Mouse (Mus musculus): ENCODE data around the gene Cntnap5a. TPM values are rescaled to one million over a fixed set of nuclear protein-coding genes. Genes with fewer than 3 reads are reported as not detected.
"Not testable (repeated sequence)": the region's sequence is repeated elsewhere in the genome, so short reads cannot be mapped to it uniquely, and the experiment has no call there.

The Cntnap5a gene
- polyA plus RNA-seq, 1 experiment from 2014 or later: 0.03 TPM

- ATAC-seq (replicated peaks; ENCODE audit: low FRiP score): no peak
- no peaks in the 10 kb centered on the region for H3K4me1 ChIP-seq (replicated peaks; ENCODE audit: control insufficient read depth, insufficient read depth, low read length)
- 75% methylated on average over 1 of the region's 1 CpGs for WGBS
Measured at GRCm38 (mm10) chr1:116125767-116126166, 441.2 kb downstream of the Cntnap5a start.

GRCm38 (mm10) chr1:116127085-116127484, 442.5 kb downstream of the Cntnap5a start:
- Histone ChIP-seq H3K27ac (ENCODE audit: low read depth, low read length) (no peak overlapping the region), H3K4me3 (ENCODE audit: low read depth, low read length) (no peak overlapping the region), H3K9me3 (ENCODE audit: control insufficient read depth, low read length) (no peaks in the 10 kb centered on the region), H3K4me2 (ENCODE audit: low read depth, low read length, severe bottlenecking) (no peak overlapping the region), H3K4me1 (replicated peaks; ENCODE audit: control insufficient read depth, insufficient read depth, low read length) (no peaks in the 10 kb centered on the region), H3K27me3 (ENCODE audit: control insufficient read depth, insufficient read depth, low read length) (no peaks in the 10 kb centered on the region), H3K9ac (ENCODE audit: low read length) (no peak overlapping the region), H3K36me3 (ENCODE audit: control insufficient read depth, insufficient read depth, low read length) (no peaks in the 10 kb centered on the region)
- 85% methylated on average over 2 of the region's 2 CpGs for whole genome bisulfite sequencing
- DNase-seq (ENCODE audit: low spot score) (no peak), ATAC-seq (replicated peaks; ENCODE audit: low FRiP score) (no peak)

More at GRCm38 (mm10) chr1:116125767-116126166, 441.2 kb downstream of the Cntnap5a start:
- no peak overlapping the region for H3K9ac ChIP-seq (ENCODE audit: low read length)
- no peak overlapping the region for H3K27ac ChIP-seq (ENCODE audit: low read depth, low read length)
- H3K4me3 ChIP-seq (ENCODE audit: low read depth, low read length): no peak overlapping the region
- no peaks in the 10 kb centered on the region for H3K36me3 ChIP-seq (ENCODE audit: control insufficient read depth, insufficient read depth, low read length)
- no peak overlapping the region for H3K4me2 ChIP-seq (ENCODE audit: low read depth, low read length, severe bottlenecking)
- H3K27me3 ChIP-seq (ENCODE audit: control insufficient read depth, insufficient read depth, low read length): no peaks in the 10 kb centered on the region
- no peaks in the 10 kb centered on the region for H3K9me3 ChIP-seq (ENCODE audit: control insufficient read depth, low read length)
- no peak for DNase-seq (ENCODE audit: low spot score)

DNA sequence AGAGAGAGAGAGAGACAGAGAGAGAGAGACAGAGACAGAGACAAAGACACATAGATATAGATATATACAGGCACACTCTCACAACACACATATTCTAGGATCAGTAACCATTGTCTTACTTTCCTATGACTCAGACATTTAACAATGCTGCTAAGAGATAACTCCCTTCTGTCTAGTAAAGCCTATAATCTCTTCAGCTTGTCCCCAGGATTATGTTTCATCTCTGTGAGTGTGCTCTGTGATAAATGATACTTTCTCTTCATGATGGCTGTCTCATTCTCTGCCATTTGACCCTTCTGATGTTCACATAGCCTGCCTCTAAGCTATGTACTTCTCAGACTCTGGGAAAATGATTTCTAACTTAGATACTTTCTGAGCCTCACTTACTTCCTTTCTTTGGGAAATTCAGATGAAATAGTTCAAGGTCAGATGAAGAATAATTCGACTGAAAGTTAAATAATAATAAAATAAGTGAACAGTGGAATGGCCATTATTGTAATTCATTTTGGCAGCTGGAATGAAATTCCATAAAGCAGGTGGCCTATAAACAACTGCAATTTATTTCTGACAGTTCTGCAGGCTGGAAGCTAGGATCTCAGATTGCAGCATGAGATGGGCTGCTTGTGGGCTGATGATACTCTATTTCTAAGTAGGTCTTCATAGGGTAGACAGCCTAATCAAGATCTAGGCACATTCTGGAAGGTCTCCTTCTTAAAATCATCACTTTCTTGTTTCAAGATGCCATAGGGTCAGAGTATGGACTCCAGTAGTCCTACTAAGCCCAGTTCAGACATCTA, 444.1 kb downstream of the Cntnap5a start:
- H3K9me3 ChIP-seq (ENCODE audit: control insufficient read depth, low read length): no peaks in the 10 kb centered on the region
- WGBS: 59% methylated on average over 1 of the region's 1 CpGs
- no peak overlapping the region for H3K4me2 ChIP-seq (ENCODE audit: low read depth, low read length, severe bottlenecking)
- H3K27ac ChIP-seq (ENCODE audit: low read depth, low read length): no peak overlapping the region
- no peak overlapping the region for H3K4me3 ChIP-seq (ENCODE audit: low read depth, low read length)
- DNase-seq (ENCODE audit: low spot score) (no peak), ATAC-seq (replicated peaks; ENCODE audit: low FRiP score) (no peak)
- H3K27me3 ChIP-seq (ENCODE audit: control insufficient read depth, insufficient read depth, low read length): no peaks in the 10 kb centered on the region
- H3K36me3 ChIP-seq (ENCODE audit: control insufficient read depth, insufficient read depth, low read length): no peaks in the 10 kb centered on the region
- H3K4me1 ChIP-seq (replicated peaks; ENCODE audit: control insufficient read depth, insufficient read depth, low read length): no peaks in the 10 kb centered on the region
- no peak overlapping the region for H3K9ac ChIP-seq (ENCODE audit: low read length)

GRCm38 (mm10) chr1:116132471-116132870, 447.9 kb downstream of the Cntnap5a start:
- Histone ChIP-seq H3K4me1 (replicated peaks; ENCODE audit: control insufficient read depth, insufficient read depth, low read length) (no peaks in the 10 kb centered on the region), H3K9me3 (ENCODE audit: control insufficient read depth, low read length) (no peaks in the 10 kb centered on the region), H3K4me2 (ENCODE audit: low read depth, low read length, severe bottlenecking) (no peak overlapping the region), H3K9ac (ENCODE audit: low read length) (no peak overlapping the region), H3K36me3 (ENCODE audit: control insufficient read depth, insufficient read depth, low read length) (no peaks in the 10 kb centered on the region), H3K27ac (ENCODE audit: low read depth, low read length) (no peak overlapping the region), H3K4me3 (ENCODE audit: low read depth, low read length) (no peak overlapping the region), H3K27me3 (ENCODE audit: control insufficient read depth, insufficient read depth, low read length) (no peaks in the 10 kb centered on the region)
- DNase-seq (ENCODE audit: low spot score) (no peak), ATAC-seq (replicated peaks; ENCODE audit: low FRiP score) (no peak)

GRCm38 (mm10) chr1:116149764-116150369, 465.3 kb downstream of the Cntnap5a start:
- Histone ChIP-seq H3K4me1 (replicated peaks; ENCODE audit: control insufficient read depth, insufficient read depth, low read length) (no peaks in the 10 kb centered on the region), H3K9ac (ENCODE audit: low read length) (no peak overlapping the region), H3K36me3 (ENCODE audit: control insufficient read depth, insufficient read depth, low read length) (no peaks in the 10 kb centered on the region), H3K9me3 (ENCODE audit: control insufficient read depth, low read length) (no peaks in the 10 kb centered on the region), H3K27me3 (ENCODE audit: control insufficient read depth, insufficient read depth, low read length) (no peaks in the 10 kb centered on the region), H3K4me3 (ENCODE audit: low read depth, low read length) (no peak overlapping the region), H3K4me2 (ENCODE audit: low read depth, low read length, severe bottlenecking) (no peak overlapping the region), H3K27ac (ENCODE audit: low read depth, low read length) (no peak overlapping the region)
- ATAC-seq (replicated peaks; ENCODE audit: low FRiP score) (no peak), DNase-seq (ENCODE audit: low spot score) (no peak)

DNA sequence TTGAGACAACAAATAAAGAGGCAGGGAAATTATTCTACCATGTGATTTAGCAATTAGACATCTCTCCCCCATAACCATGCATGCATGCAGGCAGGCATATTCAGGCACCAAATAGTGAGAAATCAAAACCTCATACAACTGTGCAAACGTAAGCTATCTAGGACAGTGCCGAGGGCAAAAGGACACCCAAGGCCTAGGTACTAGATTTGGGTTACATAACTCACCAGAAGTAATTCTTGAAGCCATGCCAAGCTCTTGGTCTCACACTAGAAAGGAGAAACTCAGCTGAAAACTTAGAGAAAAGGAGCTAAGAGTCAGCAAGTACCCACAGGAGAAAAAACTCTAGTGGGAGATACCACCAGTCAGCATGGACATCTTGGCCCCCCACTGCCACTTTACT, 499.9 kb downstream of the Cntnap5a start:
- H3K9me3 ChIP-seq (ENCODE audit: control insufficient read depth, low read length): no peaks in the 10 kb centered on the region
- H3K4me2 ChIP-seq (ENCODE audit: low read depth, low read length, severe bottlenecking): no peak overlapping the region
- 91% methylated on average over 2 of the region's 2 CpGs for WGBS
- no peak overlapping the region for H3K4me3 ChIP-seq (ENCODE audit: low read depth, low read length)
- no peaks in the 10 kb centered on the region for H3K4me1 ChIP-seq (replicated peaks; ENCODE audit: control insufficient read depth, insufficient read depth, low read length)
- ATAC-seq (replicated peaks; ENCODE audit: low FRiP score) (no peak), DNase-seq (ENCODE audit: low spot score) (no peak)
- H3K9ac ChIP-seq (ENCODE audit: low read length): no peak overlapping the region
- H3K27ac ChIP-seq (ENCODE audit: low read depth, low read length): no peak overlapping the region
- no peaks in the 10 kb centered on the region for H3K36me3 ChIP-seq (ENCODE audit: control insufficient read depth, insufficient read depth, low read length)
- H3K27me3 ChIP-seq (ENCODE audit: control insufficient read depth, insufficient read depth, low read length): no peaks in the 10 kb centered on the region

GRCm38 (mm10) chr1:116188142-116188541, 503.6 kb downstream of the Cntnap5a start:
- not testable (repeated sequence) for H3K27me3 ChIP-seq (ENCODE audit: control insufficient read depth, insufficient read depth, low read length); DNase-seq (ENCODE audit: low spot score); H3K9ac ChIP-seq (ENCODE audit: low read length); H3K27ac ChIP-seq (ENCODE audit: low read depth, low read length); H3K4me2 ChIP-seq (ENCODE audit: low read depth, low read length, severe bottlenecking); H3K36me3 ChIP-seq (ENCODE audit: control insufficient read depth, insufficient read depth, low read length); H3K4me3 ChIP-seq (ENCODE audit: low read depth, low read length); H3K4me1 ChIP-seq (replicated peaks; ENCODE audit: control insufficient read depth, insufficient read depth, low read length); H3K9me3 ChIP-seq (ENCODE audit: control insufficient read depth, low read length)
- ATAC-seq (replicated peaks; ENCODE audit: low FRiP score): 0 out of 2 replicates have a peak, but pooled peaks have one; percentile 27
- WGBS: 23% methylated on average over 1 of the region's 1 CpGs

DNA sequence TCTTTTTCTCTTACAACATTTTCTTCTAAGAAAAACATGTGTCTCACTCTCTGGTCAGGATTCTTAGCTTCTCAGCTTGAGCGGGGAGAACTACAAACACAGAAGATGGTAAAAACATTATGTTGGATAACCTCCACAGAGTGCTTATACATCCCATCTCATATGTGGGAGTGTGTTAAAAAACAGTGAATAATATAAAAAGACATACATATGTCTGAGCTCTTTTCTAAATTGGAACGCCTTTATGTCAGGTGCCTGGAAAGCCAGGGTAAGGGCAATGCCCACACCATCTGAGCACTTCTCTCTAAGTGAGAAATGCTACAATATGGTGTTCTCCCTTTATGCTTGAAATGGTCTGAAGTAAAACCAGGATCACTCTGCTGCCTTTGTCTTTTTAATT, 507.7 kb downstream of the Cntnap5a start:
- Histone ChIP-seq H3K4me2 (ENCODE audit: low read depth, low read length, severe bottlenecking) (no peak overlapping the region), H3K27ac (ENCODE audit: low read depth, low read length) (no peak overlapping the region), H3K4me3 (ENCODE audit: low read depth, low read length) (no peak overlapping the region), H3K27me3 (ENCODE audit: control insufficient read depth, insufficient read depth, low read length) (no peaks in the 10 kb centered on the region), H3K4me1 (replicated peaks; ENCODE audit: control insufficient read depth, insufficient read depth, low read length) (no peaks in the 10 kb centered on the region), H3K9me3 (ENCODE audit: control insufficient read depth, low read length) (no peaks in the 10 kb centered on the region), H3K9ac (ENCODE audit: low read length) (no peak overlapping the region), H3K36me3 (ENCODE audit: control insufficient read depth, insufficient read depth, low read length) (no peaks in the 10 kb centered on the region)
- 87% methylated on average over 2 of the region's 2 CpGs for WGBS
- ATAC-seq (replicated peaks; ENCODE audit: low FRiP score) (no peak), DNase-seq (ENCODE audit: low spot score) (no peak)

DNA sequence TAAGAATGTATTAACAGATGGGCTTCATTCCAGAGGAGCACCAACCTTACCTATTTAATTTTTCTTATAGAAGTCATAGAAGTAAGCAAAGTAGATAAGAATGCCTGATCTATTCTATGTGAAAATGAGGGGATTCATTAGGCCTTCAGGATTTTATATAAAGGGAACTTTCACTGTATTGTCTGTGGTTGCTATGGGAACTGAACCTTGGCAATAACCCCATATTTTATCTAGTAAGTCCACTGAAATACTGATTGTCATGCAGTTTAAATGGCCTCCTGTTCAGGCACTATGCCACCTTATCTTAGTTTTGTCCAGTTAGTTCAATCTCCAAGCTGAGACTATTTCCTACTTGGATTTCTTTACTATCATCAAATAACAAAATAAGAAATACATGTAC, 532.3 kb downstream of the Cntnap5a start:
- Histone ChIP-seq H3K4me2 (ENCODE audit: low read depth, low read length, severe bottlenecking) (no peak overlapping the region), H3K27me3 (ENCODE audit: control insufficient read depth, insufficient read depth, low read length) (no peaks in the 10 kb centered on the region), H3K27ac (ENCODE audit: low read depth, low read length) (no peak overlapping the region), H3K9me3 (ENCODE audit: control insufficient read depth, low read length) (no peaks in the 10 kb centered on the region), H3K4me1 (replicated peaks; ENCODE audit: control insufficient read depth, insufficient read depth, low read length) (no peaks in the 10 kb centered on the region), H3K4me3 (ENCODE audit: low read depth, low read length) (no peak overlapping the region), H3K9ac (ENCODE audit: low read length) (no peak overlapping the region), H3K36me3 (ENCODE audit: control insufficient read depth, insufficient read depth, low read length) (no peaks in the 10 kb centered on the region)
- no peak for ATAC-seq (replicated peaks; ENCODE audit: low FRiP score)
- no peak for DNase-seq (ENCODE audit: low spot score)

Measured in forebrain, embryonic 11.5 days (tissue).